Mouse (Mus musculus) liver, adult (tissue): ENCODE results near the gene Cops7b.

Source experiments
- GATA4 ChIP-seq: IDR thresholded peaks from 2 replicates; pipeline ENCODE4 v1.6.1; 2014; ENCODE audit warnings: mild to moderate bottlenecking, low read length; ENCODE audit not compliant: insufficient replicate concordance

Gene Cops7b

GRCm38 (mm10) chr1:86632732-86633380 lies 50.2 kb downstream of the Cops7b start:
- no peak for TF ChIP-seq GATA4

DNA sequence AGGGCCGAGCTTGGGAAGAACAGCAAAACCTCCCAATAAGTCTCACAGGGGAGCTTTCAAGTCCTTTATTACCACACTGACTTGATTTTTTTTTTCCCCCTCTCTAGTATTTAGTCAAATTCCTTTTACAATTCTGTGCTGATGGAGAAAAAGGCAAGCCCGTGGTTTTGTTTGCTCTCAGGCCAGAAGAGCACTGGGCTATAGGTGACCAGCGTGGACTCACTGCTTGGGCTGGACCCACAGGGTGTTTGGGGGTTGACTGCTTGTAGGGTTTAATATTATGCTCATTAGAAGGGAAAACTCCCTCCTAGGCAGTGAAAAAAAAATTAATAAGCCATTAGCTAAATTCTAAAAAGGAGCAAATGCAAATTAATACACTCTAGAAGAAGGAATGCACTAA lies 50.7 kb downstream of the Cops7b start:
- no peak for TF ChIP-seq GATA4

- TF ChIP-seq GATA4 = no peak
These were observed 51.4 kb downstream of the Cops7b start for GRCm38 (mm10) chr1:86633840-86634750.

- TF ChIP-seq GATA4 = no peak
These were observed 52.2 kb downstream of the Cops7b start for GRCm38 (mm10) chr1:86634751-86635359.

GRCm38 (mm10) chr1:86643101-86643809 lies 60.6 kb downstream of the Cops7b start:
- TF ChIP-seq GATA4 = no peak

DNA sequence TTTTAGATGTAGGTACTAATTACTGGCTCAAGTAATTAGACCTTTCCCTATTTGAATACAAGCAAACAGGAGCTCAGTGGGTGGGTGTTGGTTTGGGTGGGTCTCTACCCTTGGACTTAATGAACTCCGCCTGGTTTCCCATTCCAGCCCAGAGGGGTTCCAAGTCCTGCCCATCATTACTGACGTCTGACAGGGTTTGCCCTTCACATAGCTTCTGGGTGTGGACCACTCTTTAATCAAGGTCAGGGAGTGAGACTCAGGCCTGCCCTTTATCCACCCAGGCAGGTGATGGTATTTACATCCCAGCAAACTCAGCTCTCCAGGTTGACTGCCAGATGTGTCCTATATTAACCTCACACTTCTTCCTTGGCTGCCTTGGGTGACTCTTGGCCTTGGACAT lies 64.8 kb downstream of the Cops7b start:
- TF ChIP-seq GATA4 = no peak

DNA sequence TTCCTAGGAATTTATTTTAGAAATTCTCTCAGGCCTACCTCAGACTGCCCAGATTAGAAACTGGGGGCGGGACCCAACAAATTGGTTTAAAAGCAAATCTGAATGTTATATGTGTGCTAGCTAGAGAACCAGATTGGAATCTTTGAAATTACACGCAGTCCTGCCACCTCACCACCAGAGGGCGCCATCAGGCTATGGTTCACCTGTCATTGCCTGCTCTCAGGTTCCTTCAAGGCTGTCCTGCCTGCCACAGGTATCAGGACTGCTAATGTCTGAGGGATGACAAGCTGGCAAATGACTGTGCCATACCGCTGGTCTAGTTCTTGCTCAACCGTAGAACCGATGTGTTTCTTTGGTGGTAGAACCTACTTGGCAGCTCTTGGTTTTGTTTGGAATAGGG lies 67.6 kb downstream of the Cops7b start:
- TF ChIP-seq GATA4 = no peak

DNA sequence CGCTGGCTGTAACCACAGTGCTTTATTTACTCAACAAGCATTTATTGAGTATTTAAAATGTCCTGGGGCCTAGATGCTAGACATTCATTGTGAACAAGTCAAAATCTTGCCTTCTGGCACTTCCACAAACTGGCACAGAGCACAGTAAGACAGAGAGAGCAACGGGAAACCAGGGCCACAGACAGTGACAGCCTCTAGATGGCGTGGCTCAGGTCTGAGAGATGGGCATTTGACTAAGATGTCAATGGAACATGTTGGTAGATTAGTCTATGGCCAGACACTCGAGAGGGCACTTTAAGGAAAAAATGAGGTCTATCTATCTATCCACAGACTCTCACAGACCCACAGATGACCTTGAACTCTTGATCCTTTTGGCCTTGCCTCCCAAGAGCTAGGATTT lies 70.0 kb downstream of the Cops7b start:
- TF ChIP-seq GATA4 = no peak

DNA sequence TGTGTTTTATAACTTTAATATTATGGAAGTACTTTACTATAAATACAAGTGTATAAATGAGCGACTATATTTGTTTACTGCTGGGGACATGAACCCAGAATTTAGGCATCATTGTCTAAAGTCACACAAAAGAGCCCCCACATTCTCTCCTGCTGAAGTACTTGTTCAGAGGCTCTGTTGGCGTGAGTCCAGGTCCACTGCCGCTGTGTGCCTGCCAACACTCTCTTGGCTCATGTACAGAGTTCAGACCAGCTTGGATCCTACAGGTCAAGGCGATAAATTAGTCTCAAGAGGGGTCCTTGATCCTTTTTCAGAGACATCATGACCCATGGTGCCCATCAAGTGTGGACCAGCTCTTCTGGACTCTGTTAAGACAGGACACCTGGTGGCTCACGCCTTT lies 74.4 kb downstream of the Cops7b start:
- TF ChIP-seq GATA4 = no peak
